Mouse (Mus musculus): ENCODE results near the gene Myt1l. TPM values are rescaled to one million over a fixed set of nuclear protein-coding genes. Genes with fewer than 3 reads are reported as not detected.

Myt1l gene
- polyA plus RNA-seq, 1 experiment from 2014 or later: not detected

DNA sequence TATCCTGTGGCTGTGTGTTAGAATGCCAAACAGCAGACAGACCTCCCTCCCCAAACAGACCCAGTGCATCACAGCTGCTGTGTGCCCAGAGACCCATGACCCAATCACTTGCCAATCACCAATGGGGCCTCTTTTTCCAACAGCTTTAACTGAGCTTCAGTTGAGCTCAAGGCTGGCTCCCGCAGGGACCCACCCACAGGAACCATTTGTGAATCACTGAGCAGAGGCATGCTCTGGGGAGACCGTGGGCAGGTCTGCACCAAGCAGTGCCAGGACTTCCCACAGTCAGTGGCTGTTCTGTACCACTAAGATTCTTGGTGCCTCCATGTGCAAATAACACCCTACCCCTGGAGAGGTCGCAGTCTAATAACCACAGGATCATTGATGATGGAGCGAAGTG lies 27.5 kb downstream of the Myt1l start:
- Histone ChIP-seq H3K36me3 (ENCODE audit: control insufficient read depth, insufficient read depth, low read length) (no peaks in the 10 kb centered on the region), H3K9me3 (ENCODE audit: control insufficient read depth, low read length) (no peaks in the 10 kb centered on the region), H3K9ac (ENCODE audit: low read depth, low read length) (no peak overlapping the region), H3K4me2 (replicated peaks; ENCODE audit: low read depth, low read length) (no peak overlapping the region), H3K4me1 (ENCODE audit: control insufficient read depth, insufficient read depth, low read length) (no peaks in the 10 kb centered on the region), H3K27ac (ENCODE audit: low read depth, low read length) (no peak overlapping the region), H3K27me3 (ENCODE audit: control insufficient read depth, insufficient read depth, low read length) (no peaks in the 10 kb centered on the region), H3K4me3 (ENCODE audit: low read length) (no peak overlapping the region)
- 80% methylated on average over 4 of the region's 4 CpGs for WGBS
- no peak for ATAC-seq (ENCODE audit: low FRiP score, low TSS enrichment)

DNA sequence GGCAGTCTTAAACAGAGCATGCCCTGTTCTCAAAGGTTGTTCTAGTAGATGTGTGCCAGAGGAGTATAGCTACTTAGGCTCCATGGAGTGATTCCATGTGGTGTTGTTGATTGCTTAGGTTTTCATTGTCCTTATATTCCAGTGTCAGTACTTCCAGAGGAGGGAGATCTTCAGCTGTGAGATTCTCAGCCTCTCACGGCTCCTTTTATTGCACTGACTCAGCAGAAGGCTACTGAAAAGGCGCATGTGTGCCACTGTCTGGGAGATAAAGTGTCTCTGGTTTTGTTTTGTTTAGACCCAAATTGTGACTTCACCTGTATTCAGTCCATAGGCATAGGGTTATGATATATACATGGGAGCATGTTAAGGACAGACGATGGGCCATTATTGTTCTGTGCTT lies 28.2 kb downstream of the Myt1l start:
- Histone ChIP-seq H3K4me1 (ENCODE audit: control insufficient read depth, insufficient read depth, low read length) (no peaks in the 10 kb centered on the region), H3K9ac (ENCODE audit: low read depth, low read length) (no peak overlapping the region), H3K4me2 (replicated peaks; ENCODE audit: low read depth, low read length) (no peak overlapping the region), H3K27ac (ENCODE audit: low read depth, low read length) (no peak overlapping the region), H3K36me3 (ENCODE audit: control insufficient read depth, insufficient read depth, low read length) (no peaks in the 10 kb centered on the region), H3K27me3 (ENCODE audit: control insufficient read depth, insufficient read depth, low read length) (no peaks in the 10 kb centered on the region), H3K4me3 (ENCODE audit: low read length) (no peak overlapping the region), H3K9me3 (ENCODE audit: control insufficient read depth, low read length) (no peaks in the 10 kb centered on the region)
- WGBS: 48% methylated on average over 3 of the region's 3 CpGs
- ATAC-seq (ENCODE audit: low FRiP score, low TSS enrichment): no peak

DNA sequence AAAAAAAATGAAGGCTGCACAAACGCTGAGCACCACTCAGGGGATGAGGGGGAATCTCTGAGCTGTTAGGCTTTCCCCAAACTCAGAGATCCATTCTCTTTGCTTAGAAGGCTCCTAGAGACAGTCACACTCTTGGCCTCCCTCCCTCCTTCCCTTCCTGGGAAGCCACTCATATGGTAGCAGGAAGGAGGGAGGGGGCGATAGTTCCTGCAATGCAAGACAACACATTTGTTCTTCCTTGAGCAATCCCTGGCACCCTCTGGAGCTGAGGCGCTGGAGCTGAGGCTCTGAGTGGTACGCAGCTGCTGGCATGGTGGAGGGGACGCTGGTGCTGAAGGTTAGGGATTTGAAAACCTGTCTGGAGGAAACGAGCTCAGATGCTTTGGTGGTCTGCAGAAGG lies 28.7 kb downstream of the Myt1l start:
- ATAC-seq (ENCODE audit: low FRiP score, low TSS enrichment): no peak

DNA sequence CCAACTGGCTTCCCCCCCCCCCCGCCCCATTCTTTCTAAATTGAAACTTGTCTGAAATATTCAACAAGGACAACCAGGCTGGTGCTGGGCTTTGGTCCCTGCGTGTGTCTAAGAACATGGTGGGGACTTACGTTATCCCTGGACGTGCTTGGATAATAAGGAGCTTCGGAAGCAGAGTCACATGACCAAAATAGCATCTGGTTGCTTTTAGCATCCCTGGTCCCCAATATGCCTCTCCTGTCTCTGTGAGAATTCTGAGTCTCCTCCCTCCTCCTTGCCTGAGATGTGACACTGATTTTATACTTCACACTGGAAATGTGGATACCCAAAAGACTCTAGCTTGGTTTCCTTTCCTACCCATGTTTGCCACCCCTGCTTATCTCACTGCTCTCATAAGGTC lies 31.6 kb downstream of the Myt1l start:
- Histone ChIP-seq H3K4me1 (ENCODE audit: control insufficient read depth, insufficient read depth, low read length) (no peaks in the 10 kb centered on the region), H3K27me3 (ENCODE audit: control insufficient read depth, insufficient read depth, low read length) (no peaks in the 10 kb centered on the region), H3K4me2 (replicated peaks; ENCODE audit: low read depth, low read length) (no peak overlapping the region), H3K27ac (ENCODE audit: low read depth, low read length) (no peak overlapping the region), H3K36me3 (ENCODE audit: control insufficient read depth, insufficient read depth, low read length) (no peaks in the 10 kb centered on the region), H3K9me3 (ENCODE audit: control insufficient read depth, low read length) (no peaks in the 10 kb centered on the region), H3K4me3 (ENCODE audit: low read length) (no peak overlapping the region), H3K9ac (ENCODE audit: low read depth, low read length) (no peak overlapping the region)
- 94% methylated on average over 5 of the region's 5 CpGs for WGBS
- ATAC-seq (ENCODE audit: low FRiP score, low TSS enrichment): no peak

More for the DNA sequence above, 28.7 kb downstream of the Myt1l start:
- no peak overlapping the region for H3K9ac ChIP-seq (ENCODE audit: low read depth, low read length)
- no peaks in the 10 kb centered on the region for H3K9me3 ChIP-seq (ENCODE audit: control insufficient read depth, low read length)
- H3K27me3 ChIP-seq (ENCODE audit: control insufficient read depth, insufficient read depth, low read length): no peaks in the 10 kb centered on the region
- no peaks in the 10 kb centered on the region for H3K4me1 ChIP-seq (ENCODE audit: control insufficient read depth, insufficient read depth, low read length)
- H3K27ac ChIP-seq (ENCODE audit: low read depth, low read length): no peak overlapping the region
- 57% methylated on average over 6 of the region's 6 CpGs for WGBS
- H3K4me3 ChIP-seq (ENCODE audit: low read length): no peak overlapping the region
- no peaks in the 10 kb centered on the region for H3K36me3 ChIP-seq (ENCODE audit: control insufficient read depth, insufficient read depth, low read length)
- no peak overlapping the region for H3K4me2 ChIP-seq (replicated peaks; ENCODE audit: low read depth, low read length)

DNA sequence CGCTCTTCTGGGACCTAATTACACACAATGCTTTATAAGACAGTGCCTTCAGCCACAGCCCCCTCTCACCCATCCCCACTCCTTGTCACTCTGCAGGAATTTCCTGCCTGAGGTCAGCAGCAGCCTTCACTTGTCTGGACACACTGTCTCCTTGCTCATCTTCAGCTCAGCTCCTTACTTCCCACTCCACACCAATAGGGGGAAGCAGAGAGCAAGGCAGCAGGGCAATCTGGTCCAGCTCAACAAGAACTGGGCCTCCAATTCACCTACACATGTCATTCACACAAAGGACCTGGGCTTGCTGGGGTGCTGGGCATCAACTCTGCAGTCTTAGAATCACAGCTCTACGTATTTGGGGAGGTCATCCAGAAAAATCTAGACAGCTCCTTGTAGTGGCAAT lies 33.0 kb downstream of the Myt1l start:
- Histone ChIP-seq H3K9me3 (ENCODE audit: control insufficient read depth, low read length) (no peaks in the 10 kb centered on the region), H3K27me3 (ENCODE audit: control insufficient read depth, insufficient read depth, low read length) (no peaks in the 10 kb centered on the region), H3K4me2 (replicated peaks; ENCODE audit: low read depth, low read length) (no peak overlapping the region), H3K27ac (ENCODE audit: low read depth, low read length) (no peak overlapping the region), H3K4me3 (ENCODE audit: low read length) (no peak overlapping the region), H3K36me3 (ENCODE audit: control insufficient read depth, insufficient read depth, low read length) (no peaks in the 10 kb centered on the region), H3K4me1 (ENCODE audit: control insufficient read depth, insufficient read depth, low read length) (no peaks in the 10 kb centered on the region), H3K9ac (ENCODE audit: low read depth, low read length) (no peak overlapping the region)
- WGBS: 92% methylated on average over 2 of the region's 2 CpGs
- ATAC-seq (ENCODE audit: low FRiP score, low TSS enrichment): no peak

DNA sequence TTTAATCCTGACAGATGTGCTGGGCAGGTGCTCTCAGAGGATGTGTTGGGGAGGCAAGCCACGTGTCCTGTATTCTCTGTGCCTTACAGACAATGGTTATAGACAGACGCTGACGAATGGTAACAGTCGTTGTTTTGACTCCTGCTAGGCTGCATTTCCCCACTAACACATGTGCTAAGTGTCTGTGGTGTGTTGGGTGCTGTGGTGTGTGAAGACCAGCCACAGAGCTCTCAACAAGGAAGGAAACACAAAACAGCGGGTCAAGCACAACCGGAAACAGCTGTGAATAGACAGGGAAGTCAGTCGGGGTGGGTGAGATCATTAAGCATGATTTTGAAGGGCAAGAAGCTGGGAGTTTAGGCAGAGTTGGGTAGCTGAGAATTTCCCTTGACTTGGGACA lies 41.1 kb downstream of the Myt1l start:
- Histone ChIP-seq H3K4me3 (ENCODE audit: low read length) (no peak overlapping the region), H3K9me3 (ENCODE audit: control insufficient read depth, low read length) (no peaks in the 10 kb centered on the region), H3K36me3 (ENCODE audit: control insufficient read depth, insufficient read depth, low read length) (no peaks in the 10 kb centered on the region), H3K4me1 (ENCODE audit: control insufficient read depth, insufficient read depth, low read length) (no peaks in the 10 kb centered on the region), H3K27me3 (ENCODE audit: control insufficient read depth, insufficient read depth, low read length) (no peaks in the 10 kb centered on the region), H3K9ac (ENCODE audit: low read depth, low read length) (no peak overlapping the region), H3K4me2 (replicated peaks; ENCODE audit: low read depth, low read length) (no peak overlapping the region), H3K27ac (ENCODE audit: low read depth, low read length) (no peak overlapping the region)
- WGBS: 79% methylated on average over 7 of the region's 7 CpGs
- no peak for ATAC-seq (ENCODE audit: low FRiP score, low TSS enrichment)

DNA sequence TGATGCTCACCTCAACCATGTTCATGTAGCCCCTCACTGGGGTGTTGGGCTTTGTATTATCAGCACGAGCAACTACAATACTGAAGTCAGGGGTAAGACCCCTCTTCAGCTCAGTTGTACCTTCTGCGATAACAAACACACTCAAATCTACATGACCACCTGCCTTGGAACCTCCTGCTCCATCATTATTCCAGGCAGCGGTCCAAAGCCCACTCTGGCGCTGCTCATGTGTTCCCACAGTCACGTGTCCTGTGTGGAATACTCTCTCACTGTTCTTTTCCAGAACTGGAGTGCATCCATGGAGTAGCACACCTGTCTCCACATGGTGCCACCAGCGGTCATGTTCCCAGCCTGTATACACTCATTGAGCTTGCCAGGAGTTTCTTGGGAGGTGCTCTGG lies 42.2 kb downstream of the Myt1l start:
- H3K9ac ChIP-seq (ENCODE audit: low read depth, low read length): no peak overlapping the region

DNA sequence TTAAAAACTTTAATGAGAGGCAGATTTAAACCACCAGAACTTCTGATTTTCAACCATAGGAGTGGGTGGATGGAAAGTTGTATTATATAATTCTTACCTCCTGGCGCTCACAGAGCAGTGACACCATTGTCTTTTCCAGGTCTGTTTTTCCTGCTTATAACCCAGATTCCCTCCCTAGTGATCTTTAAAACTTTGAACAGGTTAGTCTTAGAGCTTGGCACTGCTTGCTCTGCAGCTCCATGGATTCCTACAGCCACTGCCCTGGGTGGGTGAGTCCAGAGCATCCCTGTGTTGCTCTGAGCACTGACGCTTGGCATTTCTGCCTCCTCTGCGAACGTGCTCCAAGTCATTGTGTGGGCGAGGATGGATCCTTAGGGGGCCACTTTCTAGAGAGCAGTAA lies 43.4 kb downstream of the Myt1l start:
- H3K4me1 ChIP-seq (ENCODE audit: control insufficient read depth, insufficient read depth, low read length): no peaks in the 10 kb centered on the region
- no peak overlapping the region for H3K4me2 ChIP-seq (replicated peaks; ENCODE audit: low read depth, low read length)
- no peaks in the 10 kb centered on the region for H3K27me3 ChIP-seq (ENCODE audit: control insufficient read depth, insufficient read depth, low read length)
- WGBS: 82% methylated on average over 5 of the region's 5 CpGs
- ATAC-seq (ENCODE audit: low FRiP score, low TSS enrichment): no peak
- no peaks in the 10 kb centered on the region for H3K9me3 ChIP-seq (ENCODE audit: control insufficient read depth, low read length)
- H3K4me3 ChIP-seq (ENCODE audit: low read length): no peak overlapping the region
- H3K36me3 ChIP-seq (ENCODE audit: control insufficient read depth, insufficient read depth, low read length): no peaks in the 10 kb centered on the region
- H3K9ac ChIP-seq (ENCODE audit: low read depth, low read length): no peak overlapping the region
- H3K27ac ChIP-seq (ENCODE audit: low read depth, low read length): no peak overlapping the region

More for the DNA sequence above, 42.2 kb downstream of the Myt1l start:
- H3K9me3 ChIP-seq (ENCODE audit: control insufficient read depth, low read length): no peaks in the 10 kb centered on the region
- no peak overlapping the region for H3K27ac ChIP-seq (ENCODE audit: low read depth, low read length)
- H3K4me3 ChIP-seq (ENCODE audit: low read length): no peak overlapping the region
- no peaks in the 10 kb centered on the region for H3K4me1 ChIP-seq (ENCODE audit: control insufficient read depth, insufficient read depth, low read length)
- no peak for ATAC-seq (ENCODE audit: low FRiP score, low TSS enrichment)
- no peak overlapping the region for H3K4me2 ChIP-seq (replicated peaks; ENCODE audit: low read depth, low read length)
- H3K36me3 ChIP-seq (ENCODE audit: control insufficient read depth, insufficient read depth, low read length): no peaks in the 10 kb centered on the region
- 90% methylated on average over 6 of the region's 6 CpGs for WGBS
- H3K27me3 ChIP-seq (ENCODE audit: control insufficient read depth, insufficient read depth, low read length): no peaks in the 10 kb centered on the region

DNA sequence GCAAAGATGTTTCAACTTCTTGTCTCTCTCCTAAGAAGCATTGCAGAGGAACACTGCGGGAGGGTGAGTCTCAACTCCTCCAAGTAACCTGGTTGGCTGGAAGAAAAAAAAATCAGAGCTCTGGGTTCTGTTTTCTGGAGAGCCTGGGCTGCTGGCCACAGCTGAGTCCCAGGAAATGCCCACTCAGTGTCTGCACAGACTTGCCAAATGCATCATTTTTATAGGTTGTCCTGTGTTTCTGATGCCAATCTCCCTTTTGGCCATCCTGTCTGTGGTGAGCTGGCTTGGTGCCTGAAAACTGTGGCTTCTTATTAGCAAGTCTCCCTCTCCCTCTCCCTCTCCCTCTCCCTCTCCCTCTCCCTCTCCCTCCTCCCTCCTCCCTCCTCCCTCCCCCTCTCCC lies 65.6 kb downstream of the Myt1l start:
- no peak overlapping the region for H3K9ac ChIP-seq (ENCODE audit: low read depth, low read length)
- ATAC-seq (ENCODE audit: low FRiP score, low TSS enrichment): no peak
- 90% methylated on average over 1 of the region's 1 CpGs for WGBS

DNA sequence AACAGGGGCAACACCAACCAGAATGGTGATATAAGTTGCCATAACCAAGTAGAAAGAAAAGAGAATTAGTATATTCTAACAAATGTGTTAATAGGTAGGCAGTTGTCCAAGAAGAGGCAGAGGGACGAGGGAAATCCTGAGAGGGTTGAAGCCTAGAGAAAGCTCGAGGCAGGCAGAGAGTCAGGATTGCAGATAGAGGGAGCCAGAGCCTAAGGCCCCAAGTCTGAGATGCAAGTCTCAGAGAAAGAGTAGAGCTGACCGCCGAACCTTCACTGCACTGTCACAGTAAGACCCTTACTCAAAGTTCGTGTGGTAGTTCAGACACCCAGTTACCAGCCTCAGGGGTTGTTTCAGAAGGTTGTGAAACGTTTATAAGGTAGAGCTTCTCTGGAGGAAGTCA lies 71.7 kb downstream of the Myt1l start:
- no peak for ATAC-seq (ENCODE audit: low FRiP score, low TSS enrichment)
- Histone ChIP-seq H3K4me1 (ENCODE audit: control insufficient read depth, insufficient read depth, low read length) (no peaks in the 10 kb centered on the region), H3K4me3 (ENCODE audit: low read length) (no peak overlapping the region), H3K9me3 (ENCODE audit: control insufficient read depth, low read length) (no peaks in the 10 kb centered on the region), H3K9ac (ENCODE audit: low read depth, low read length) (no peak overlapping the region), H3K4me2 (replicated peaks; ENCODE audit: low read depth, low read length) (no peak overlapping the region), H3K27ac (ENCODE audit: low read depth, low read length) (no peak overlapping the region), H3K27me3 (ENCODE audit: control insufficient read depth, insufficient read depth, low read length) (no peaks in the 10 kb centered on the region), H3K36me3 (ENCODE audit: control insufficient read depth, insufficient read depth, low read length) (no peaks in the 10 kb centered on the region)
- 53% methylated on average over 6 of the region's 6 CpGs for WGBS

More for the DNA sequence above, 65.6 kb downstream of the Myt1l start:
- no peaks in the 10 kb centered on the region for H3K27me3 ChIP-seq (ENCODE audit: control insufficient read depth, insufficient read depth, low read length)
- no peak overlapping the region for H3K4me2 ChIP-seq (replicated peaks; ENCODE audit: low read depth, low read length)
- H3K27ac ChIP-seq (ENCODE audit: low read depth, low read length): no peak overlapping the region
- no peaks in the 10 kb centered on the region for H3K36me3 ChIP-seq (ENCODE audit: control insufficient read depth, insufficient read depth, low read length)
- H3K4me1 ChIP-seq (ENCODE audit: control insufficient read depth, insufficient read depth, low read length): no peaks in the 10 kb centered on the region
- H3K9me3 ChIP-seq (ENCODE audit: control insufficient read depth, low read length): no peaks in the 10 kb centered on the region
- no peak overlapping the region for H3K4me3 ChIP-seq (ENCODE audit: low read length)
